Mouse (Mus musculus) midbrain, embryonic 11.5 days (tissue): ENCODE data around the gene Cnih2. TPM values are rescaled to one million over a fixed set of nuclear protein-coding genes. Genes with fewer than 3 reads are reported as not detected.

ENCODE experiments used
- ATAC-seq: fragments of 200-750 bp; cut with Nextera tagmentation; 2 replicates; pipeline ENCODE4 v1.8.0; 2017; ENCODE audit warnings: moderate TSS enrichment, moderate library complexity; ENCODE audit not compliant: low FRiP score
- DNase-seq: peaks from one replicate; pipeline ENCODE4 v3.0.0; 2015; ENCODE audit warnings: low spot score; ENCODE audit errors: missing footprints
- H3K27ac ChIP-seq: fragments of 300-500 bp; sonication (generic); 2 replicates; pipeline ENCODE4 v1.5.1; 2014; ENCODE audit warnings: low read depth, low read length
- H3K27me3 ChIP-seq: fragments of 300-500 bp; sonication (generic); 2 replicates; pipeline ENCODE4 v1.6.1; 2014; ENCODE audit warnings: mild to moderate bottlenecking, low read length, moderate library complexity, mixed read lengths; ENCODE audit not compliant: control insufficient read depth, insufficient read depth
- H3K36me3 ChIP-seq: fragments of 300-500 bp; sonication (generic); 2 replicates; pipeline ENCODE4 v1.6.1; 2014; ENCODE audit warnings: mild to moderate bottlenecking, low read length, moderate library complexity, mixed read lengths; ENCODE audit not compliant: control insufficient read depth, insufficient read depth
- H3K4me1 ChIP-seq: fragments of 300-500 bp; sonication (generic); 2 replicates; pipeline ENCODE4 v1.6.1; 2014; ENCODE audit warnings: low read length; ENCODE audit not compliant: control insufficient read depth, insufficient read depth
- H3K4me2 ChIP-seq: fragments of 300-500 bp; sonication (generic); 2 replicates; pipeline ENCODE4 v1.6.1; 2014; ENCODE audit warnings: mild to moderate bottlenecking, moderate library complexity
- H3K4me3 ChIP-seq: fragments of 300-500 bp; sonication (generic); 2 replicates; pipeline ENCODE4 v1.5.1; 2014; ENCODE audit warnings: low read depth, low read length
- H3K9ac ChIP-seq: fragments of 300-500 bp; sonication (generic); 2 replicates; pipeline ENCODE4 v1.6.1; 2014; ENCODE audit warnings: low read length
- H3K9me3 ChIP-seq: fragments of 300-500 bp; sonication (generic); 2 replicates; pipeline ENCODE4 v1.6.1; 2016; ENCODE audit warnings: low read length; ENCODE audit not compliant: control insufficient read depth
- whole genome bisulfite sequencing: fragments of 180-500 bp; shearing (Covaris S2); extraction: QIAGEN DNeasy Blood & Tissue Kit; methylation state at CpG from one replicate; pipeline ENCODE4 v1.1.7; 2014; 5-methylcytosine and 5-hydroxymethylcytosine counted together
- polyA plus RNA-seq: library from polyadenylated mRNA; unstranded; fragments of >200 nt; fragmentation: Nextera tagmentation; extraction: Ambion mirVana; gene quantifications from 2 replicates; pipeline ENCODE4 v1.2.1, GENCODE M21; 2014

Gene Cnih2
- polyA plus RNA-seq, 1 experiment from 2014 or later: 115 TPM

- WGBS: 2% methylated on average over 29 of the region's 31 CpGs
- Histone ChIP-seq H3K27ac (peak overlapping the region; percentile 68), H3K27me3 (no peaks in the 10 kb centered on the region), H3K9me3 (no peaks in the 10 kb centered on the region), H3K4me3 (peak overlapping the region; percentile 69), H3K36me3 (peaks cover 11% of the 10 kb centered on the region; the same call in 1 of the 2 replicates), H3K4me1 (peaks cover 48% of the 10 kb centered on the region), H3K4me2 (peak overlapping the region; percentile 99), H3K9ac (peak overlapping the region; percentile 91)
- ATAC-seq (peak; percentile 10), DNase-seq (peak; percentile 93)
Observed at GRCm38 (mm10) chr19:5097521-5098362, 579 bp downstream of the Cnih2 start.

- DNase-seq (peak; percentile 90), ATAC-seq (no peak)
- Histone ChIP-seq H3K4me3 (peak overlapping the region; percentile 69; the same call in 1 of the 2 replicates), H3K27ac (peak overlapping the region; percentile 13; the same call in 1 of the 2 replicates), H3K4me1 (peaks cover 48% of the 10 kb centered on the region), H3K9ac (peak overlapping the region; percentile 91), H3K27me3 (no peaks in the 10 kb centered on the region), H3K9me3 (no peaks in the 10 kb centered on the region), H3K36me3 (peaks cover 6% of the 10 kb centered on the region; the same call in 1 of the 2 replicates), H3K4me2 (peak overlapping the region; percentile 99)
- WGBS: 14% methylated on average over 9 of the region's 9 CpGs
Observed at GRCm38 (mm10) chr19:5095887-5096474, 2.3 kb downstream of the Cnih2 start.

GRCm38 (mm10) chr19:5094746-5095417 lies 3.4 kb downstream of the Cnih2 start:
- WGBS: 40% methylated on average over 11 of the region's 11 CpGs
- Histone ChIP-seq H3K4me2 (peak overlapping the region; percentile 99), H3K27ac (no peak overlapping the region), H3K4me3 (peak overlapping the region; percentile 12; the same call in 1 of the 2 replicates), H3K9ac (no peak overlapping the region), H3K27me3 (no peaks in the 10 kb centered on the region), H3K9me3 (no peaks in the 10 kb centered on the region), H3K4me1 (peaks cover 48% of the 10 kb centered on the region), H3K36me3 (peaks cover 7% of the 10 kb centered on the region; the same call in 1 of the 2 replicates)
- DNase-seq (peak; percentile 90), ATAC-seq (no peak)

DNA sequence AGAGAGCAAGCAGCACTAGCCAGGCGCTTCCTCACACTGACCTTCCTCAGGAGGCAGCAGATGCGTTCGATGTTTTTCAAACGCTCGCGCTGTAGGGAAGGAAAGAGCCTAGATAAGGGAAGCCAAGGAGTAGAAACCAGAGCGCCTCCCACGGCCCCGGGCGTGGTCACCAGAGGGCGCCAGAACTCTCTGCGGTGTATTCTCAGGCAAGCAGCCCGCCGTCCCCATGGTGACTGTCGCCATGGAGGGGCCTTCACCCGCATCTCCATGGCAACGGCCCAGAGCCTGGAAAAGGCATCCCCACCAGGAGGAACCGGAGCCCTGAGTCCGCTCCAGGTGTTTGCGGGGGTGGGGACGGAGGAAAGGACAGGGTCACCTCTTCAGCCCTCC lies 4.1 kb downstream of the Cnih2 start:
- no peaks in the 10 kb centered on the region for H3K9me3 ChIP-seq
- H3K27me3 ChIP-seq: no peaks in the 10 kb centered on the region
- H3K36me3 ChIP-seq: peaks cover 5% of the 10 kb centered on the region; the same call in 1 of the 2 replicates
- H3K4me3 ChIP-seq: peak overlapping the region; percentile 1; the same call in 1 of the 2 replicates
- H3K4me1 ChIP-seq: peaks cover 51% of the 10 kb centered on the region
- H3K27ac ChIP-seq: no peak overlapping the region
- H3K4me2 ChIP-seq: peak overlapping the region; percentile 99
- WGBS: under 1% methylated on average over 21 of the region's 21 CpGs
- ATAC-seq: peak; percentile 74
- peak; percentile 100 for DNase-seq
- no peak overlapping the region for H3K9ac ChIP-seq

DNA sequence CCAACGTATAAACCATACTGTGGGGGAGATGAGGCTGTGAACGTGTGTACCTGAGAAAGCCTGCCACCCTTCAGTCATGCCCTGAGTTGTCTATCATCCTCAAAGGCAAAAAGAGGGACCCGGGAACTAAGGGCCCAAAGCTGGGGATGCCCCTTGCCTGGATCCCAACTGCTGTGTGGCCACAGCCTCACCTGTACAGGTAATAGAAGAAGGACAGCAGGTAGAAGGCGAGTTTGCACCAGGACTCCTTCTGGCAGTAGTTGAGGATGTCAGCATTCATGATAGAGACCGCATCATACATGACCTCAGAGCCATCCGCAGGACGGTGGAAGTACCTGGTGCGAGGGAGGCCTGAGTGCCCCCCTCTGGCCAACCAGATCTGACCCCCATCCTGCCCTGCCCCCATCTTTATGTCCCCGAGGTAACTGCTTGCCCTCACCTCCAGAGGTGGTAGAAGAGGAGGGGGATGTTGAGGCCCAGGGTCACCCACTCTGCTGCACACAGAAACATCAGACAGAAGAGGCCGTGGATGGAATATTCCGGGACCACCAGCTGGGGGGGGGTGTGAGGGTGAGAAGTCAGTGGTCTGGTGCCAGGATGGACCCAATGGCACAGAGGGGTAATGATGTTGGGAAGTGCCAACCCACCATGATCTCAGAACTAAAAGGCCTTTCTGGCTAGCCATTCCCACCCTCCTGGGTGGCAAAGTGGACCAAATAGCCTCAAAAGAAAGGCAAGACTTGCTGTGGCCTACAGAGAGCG lies 4.7 kb downstream of the Cnih2 start:
- DNase-seq (peak; percentile 87), ATAC-seq (peak; percentile 1; the same call in 1 of the 2 replicates)
- Histone ChIP-seq H3K27ac (no peak overlapping the region), H3K27me3 (no peaks in the 10 kb centered on the region), H3K4me1 (peaks cover 51% of the 10 kb centered on the region), H3K4me2 (no peak overlapping the region), H3K9me3 (no peaks in the 10 kb centered on the region), H3K9ac (no peak overlapping the region), H3K36me3 (peaks cover 5% of the 10 kb centered on the region; the same call in 1 of the 2 replicates), H3K4me3 (no peak overlapping the region)
- 73% methylated on average over 12 of the region's 12 CpGs for WGBS

GRCm38 (mm10) chr19:5092083-5092482 lies 6.2 kb downstream of the Cnih2 start:
- Histone ChIP-seq H3K9ac (no peak overlapping the region), H3K4me1 (peaks cover 43% of the 10 kb centered on the region), H3K4me3 (no peak overlapping the region), H3K36me3 (peaks cover 5% of the 10 kb centered on the region; the same call in 1 of the 2 replicates), H3K27ac (no peak overlapping the region), H3K4me2 (no peak overlapping the region), H3K27me3 (no peaks in the 10 kb centered on the region), H3K9me3 (no peaks in the 10 kb centered on the region)
- DNase-seq: no peak
- ATAC-seq: no peak
- 89% methylated on average over 10 of the region's 10 CpGs for WGBS

GRCm38 (mm10) chr19:5089324-5089723 lies 9.0 kb downstream of the Cnih2 start:
- no peaks in the 10 kb centered on the region for H3K9me3 ChIP-seq
- no peak for DNase-seq
- ATAC-seq: no peak
- H3K9ac ChIP-seq: peak overlapping the region; percentile 72; the same call in 1 of the 2 replicates
- peaks cover 5% of the 10 kb centered on the region; the same call in 1 of the 2 replicates for H3K36me3 ChIP-seq
- H3K4me1 ChIP-seq: peaks cover 26% of the 10 kb centered on the region
- peak overlapping the region; percentile 83 for H3K4me2 ChIP-seq
- no peak overlapping the region for H3K27ac ChIP-seq
- peak overlapping the region; percentile 86 for H3K4me3 ChIP-seq
- WGBS: 86% methylated on average over 4 of the region's 4 CpGs
- peaks cover 22% of the 10 kb centered on the region for H3K27me3 ChIP-seq
